Mouse (Mus musculus) central nervous system, embryonic 18 days (tissue): ENCODE results near the gene Arhgap35. TPM values are rescaled to one million over a fixed set of nuclear protein-coding genes. Genes with fewer than 3 reads are reported as not detected.

Experiments used
- polyA plus RNA-seq: library from polyadenylated mRNA; depleted of rRNA; stranded (reverse); fragments of >200 nt; gene quantifications from 2 replicates; pipeline ENCODE4 v1.2.3, GENCODE M21; 2012; rRNA removed

Arhgap35 gene
- 53.8 and 55.0 TPM in 2 replicates for polyA plus RNA-seq

GRCm38 (mm10) chr7:16614888-16615715 lies at the start of gene Arhgap35:
Gene Arhgap35, minus strand, starts transcription at chr7:16614993.

GRCm38 (mm10) chr7:16477628-16478027 lies 137.2 kb downstream of the Arhgap35 start, which contains the start of gene Npas1:
Gene Npas1, minus strand, starts transcription at chr7:16477728.

GRCm38 (mm10) chr7:16452587-16453073 lies 162.2 kb downstream of the Arhgap35 start, which contains the start of gene Tmem160:
Gene Tmem160, plus strand, starts transcription at chr7:16452779.

Other genes with a start within 250 kb of the Arhgap35 start
- gene Sae1, start 227.2 kb downstream of the Arhgap35 start, polyA plus RNA-seq: 156 and 162 TPM in 2 replicates
- 42.4 and 44.3 TPM in 2 replicates for gene Zc3h4, start 214.1 kb downstream of the Arhgap35 start, polyA plus RNA-seq
- gene Tmem160, start 162.2 kb downstream of the Arhgap35 start, polyA plus RNA-seq: 62.8 and 69.6 TPM in 2 replicates
- gene Npas1, start 137.3 kb downstream of the Arhgap35 start, polyA plus RNA-seq: 12.0 and 16.5 TPM in 2 replicates
- gene Ceacam15, start 60.7 kb upstream of the Arhgap35 start, polyA plus RNA-seq: 0.05 TPM in 1 of 2 replicates, not detected in the other
- not detected in 2 replicates for gene Ceacam9, start 106.9 kb upstream of the Arhgap35 start, polyA plus RNA-seq
- gene Ap2s1, start 123.4 kb upstream of the Arhgap35 start, polyA plus RNA-seq: 560 and 561 TPM in 2 replicates
- gene Slc1a5, start 166.3 kb upstream of the Arhgap35 start, polyA plus RNA-seq: 19.9 and 23.2 TPM in 2 replicates
- 243 and 267 TPM in 2 replicates for gene Strn4, start 200.9 kb upstream of the Arhgap35 start, polyA plus RNA-seq
- 30.1 and 31.4 TPM in 2 replicates for gene Fkrp, start 201.7 kb upstream of the Arhgap35 start, polyA plus RNA-seq
- gene Prkd2, start 227.9 kb upstream of the Arhgap35 start, polyA plus RNA-seq: 7.7 and 8.6 TPM in 2 replicates